15 mouse cellular contexts compared by ENCODE assay signal in genomic region chr11:78104501-78104900, GRCm38 (mm10).
"Had no signal": no experiment of that assay in that cellular context is flagged by ENCODE, and none has a peak within 500 bp of the region (broad histone marks: within the 10 kb centered on the region; RNA-seq: fewer than 3 reads in every experiment).

No protein-coding gene starts in this region.

- H3K9me3 ChIP-seq: neural tube, embryonic 15.5 days; stomach, embryonic 15.5 days had no signal

- H3K9ac ChIP-seq: neural tube, embryonic 15.5 days; stomach, embryonic 15.5 days had no signal

- H3K4me1 ChIP-seq: neural tube, embryonic 15.5 days; stomach, embryonic 15.5 days had no signal

- H3K36me3 ChIP-seq: stomach, embryonic 15.5 days had no signal

- H3K27me3 ChIP-seq: neural tube, embryonic 15.5 days; stomach, embryonic 15.5 days had no signal

- H3K4me3 ChIP-seq: neural tube, embryonic 15.5 days; stomach, embryonic 15.5 days had no signal

- H3K27ac ChIP-seq: neural tube, embryonic 15.5 days; stomach, embryonic 15.5 days; stomach, postnatal 0 days had no signal

- DNase-seq: retina, postnatal 1 day; right cerebral cortex, adult 18-20 months; right cerebral cortex, postnatal 14 days; right cerebral cortex, postnatal 25 days; right cerebral cortex, postnatal 4 days; spleen, adult 18-20 months; thymus, adult 18-20 months; thymus, adult 2 months; thymus, postnatal 14 days; thymus, postnatal 25 days; thymus, postnatal 36 days; thymus, postnatal 4 days had no signal

- H3K4me2 ChIP-seq: neural tube, embryonic 15.5 days; stomach, embryonic 15.5 days had no signal
